Mouse (Mus musculus) intestine, embryonic 14.5 days (tissue): ENCODE results near the gene Lyrm7. TPM values are rescaled to one million over a fixed set of nuclear protein-coding genes. Genes with fewer than 3 reads are reported as not detected.
A peak's percentile ranks its signal among the peaks of the same experiment; 100 is the strongest.
"Not testable (repeated sequence)": the region's sequence is repeated elsewhere in the genome, so short reads cannot be mapped to it uniquely, and the experiment has no call there.

Experiments used
- ATAC-seq: fragments of 200-750 bp; cut with Nextera tagmentation; replicated peaks from 2 replicates; pipeline ENCODE4 v1.8.0; 2017; ENCODE audit warnings: low read depth, moderate number of reproducible peaks, moderate TSS enrichment, moderate library complexity; ENCODE audit not compliant: low FRiP score, low TSS enrichment
- DNase-seq: peaks from one replicate; pipeline ENCODE4 v3.0.0-alpha.2; 2018; ENCODE audit warnings: low spot score
- H3K27ac ChIP-seq: fragments of 300-500 bp; sonication (generic); 2 replicates; pipeline ENCODE4 v1.5.1; 2014; ENCODE audit warnings: low read depth, mild to moderate bottlenecking, control low read depth
- H3K27me3 ChIP-seq: fragments of 300-500 bp; sonication (generic); replicated peaks from 2 replicates; pipeline ENCODE4 v1.6.1; 2014; ENCODE audit warnings: low read length, control low read depth; ENCODE audit not compliant: control insufficient read depth, insufficient read depth
- H3K36me3 ChIP-seq: fragments of 300-500 bp; sonication (generic); 2 replicates; pipeline ENCODE4 v1.6.1; 2014; ENCODE audit warnings: low read length, control low read depth; ENCODE audit not compliant: control insufficient read depth, insufficient read depth
- H3K4me1 ChIP-seq: fragments of 300-500 bp; sonication (generic); replicated peaks from 2 replicates; pipeline ENCODE4 v1.6.1; 2014; ENCODE audit warnings: low read length, control low read depth, mixed read lengths; ENCODE audit not compliant: control insufficient read depth, insufficient read depth
- H3K4me2 ChIP-seq: fragments of 300-500 bp; sonication (generic); 2 replicates; pipeline ENCODE4 v1.6.1; 2014; ENCODE audit warnings: low read length
- H3K4me3 ChIP-seq: fragments of 300-500 bp; sonication (generic); 2 replicates; pipeline ENCODE4 v1.5.1; 2014; ENCODE audit warnings: low read depth, low read length, control low read depth, mixed read lengths
- H3K9ac ChIP-seq: fragments of 300-500 bp; sonication (generic); 2 replicates; pipeline ENCODE4 v1.6.1; 2014; ENCODE audit warnings: mild to moderate bottlenecking, low read length
- H3K9me3 ChIP-seq: fragments of 300-500 bp; sonication (generic); 2 replicates; pipeline ENCODE4 v1.6.1; 2016; ENCODE audit warnings: low read length, control low read depth; ENCODE audit not compliant: control insufficient read depth
- WGBS: fragments of 180-500 bp; shearing (Covaris S2); extraction: QIAGEN DNeasy Blood & Tissue Kit; methylation state at CpG from one replicate; pipeline ENCODE4 v1.1.7; 2014; 5-methylcytosine and 5-hydroxymethylcytosine counted together
- polyA plus RNA-seq: library from polyadenylated mRNA; unstranded; fragments of >200 nt; fragmentation: Nextera tagmentation; extraction: Ambion mirVana; gene quantifications from 2 replicates; pipeline ENCODE4 v1.2.1, GENCODE M21; 2014

The Lyrm7 gene
- polyA plus RNA-seq, 1 experiment from 2014 or later: 8.0 TPM

- Histone ChIP-seq H3K9me3 (no peaks in the 10 kb centered on the region), H3K4me3 (peak overlapping the region; percentile 53), H3K27ac (peak overlapping the region; percentile 63; the same call in 1 of the 2 replicates), H3K36me3 (peaks cover 9% of the 10 kb centered on the region; the same call in 1 of the 2 replicates), H3K4me1 (peaks cover 16% of the 10 kb centered on the region; the same call in 1 of the 2 replicates), H3K9ac (peak overlapping the region; percentile 55), H3K27me3 (no peaks in the 10 kb centered on the region), H3K4me2 (peak overlapping the region; percentile 88)
- DNase-seq (no peak), ATAC-seq (no peak)
- 62% methylated on average over 5 of the region's 5 CpGs for WGBS
Measured at GRCm38 (mm10) chr11:54903339-54903738, 42.6 kb upstream of the Lyrm7 start.

- 0 out of 2 replicates have a peak within 1 kb of the TSS, but pooled peaks have one; percentile 63 for H3K27ac ChIP-seq
Measured at GRCm38 (mm10) chr11:54902333-54903323, 41.9 kb upstream of the Lyrm7 start, which contains the start of gene Gpx3. Gene Gpx3, plus strand, starts transcription at chr11:54902453.

GRCm38 (mm10) chr11:54899657-54900056 lies 38.9 kb upstream of the Lyrm7 start:
- Histone ChIP-seq H3K4me1 (peaks cover 14% of the 10 kb centered on the region; the same call in 1 of the 2 replicates), H3K4me3 (no peak overlapping the region), H3K27me3 (no peaks in the 10 kb centered on the region), H3K9ac (no peak overlapping the region), H3K9me3 (no peaks in the 10 kb centered on the region), H3K36me3 (no peaks in the 10 kb centered on the region), H3K4me2 (no peak overlapping the region), H3K27ac (no peak overlapping the region)
- 63% methylated on average over 4 of the region's 4 CpGs for WGBS
- DNase-seq (no peak), ATAC-seq (no peak)

More at GRCm38 (mm10) chr11:54902333-54903323, 41.9 kb upstream of the Lyrm7 start, which contains the start of gene Gpx3:
- Histone ChIP-seq H3K9me3 (no peaks in the 10 kb centered on the region), H3K27me3 (no peaks in the 10 kb centered on the region), H3K9ac (peak within 1 kb of the TSS; percentile 55), H3K36me3 (peaks cover 5% of the 10 kb centered on the region; the same call in 1 of the 2 replicates), H3K4me3 (peak within 1 kb of the TSS; percentile 53), H3K4me1 (peaks cover 16% of the 10 kb centered on the region; the same call in 1 of the 2 replicates), H3K4me2 (peak within 1 kb of the TSS; percentile 88)
- WGBS: 13% methylated on average over 45 of the region's 45 CpGs
- peak; percentile 81 for DNase-seq
- peak; percentile 86 for ATAC-seq

GRCm38 (mm10) chr11:54897470-54897869 lies 36.8 kb upstream of the Lyrm7 start:
- Histone ChIP-seq H3K4me1 (no peaks in the 10 kb centered on the region), H3K4me2 (no peak overlapping the region), H3K27me3 (no peaks in the 10 kb centered on the region), H3K36me3 (no peaks in the 10 kb centered on the region), H3K9ac (no peak overlapping the region), H3K4me3 (no peak overlapping the region), H3K27ac (no peak overlapping the region), H3K9me3 (no peaks in the 10 kb centered on the region)
- ATAC-seq (peak; percentile 66), DNase-seq (no peak)
- WGBS: 44% methylated on average over 5 of the region's 5 CpGs

- not testable (repeated sequence) for H3K36me3 ChIP-seq, H3K27ac ChIP-seq
Measured at GRCm38 (mm10) chr11:54896646-54897045, 35.9 kb upstream of the Lyrm7 start.

GRCm38 (mm10) chr11:54894589-54894988 lies 33.9 kb upstream of the Lyrm7 start:
- Histone ChIP-seq H3K4me1 (no peaks in the 10 kb centered on the region), H3K9me3 (no peaks in the 10 kb centered on the region), H3K36me3 (no peaks in the 10 kb centered on the region), H3K4me2 (no peak overlapping the region), H3K4me3 (no peak overlapping the region), H3K27me3 (no peaks in the 10 kb centered on the region), H3K27ac (no peak overlapping the region), H3K9ac (no peak overlapping the region)
- WGBS: 46% methylated on average over 9 of the region's 9 CpGs
- ATAC-seq: no peak
- DNase-seq: no peak

More at GRCm38 (mm10) chr11:54896646-54897045, 35.9 kb upstream of the Lyrm7 start:
- not testable (repeated sequence) for H3K4me1 ChIP-seq, H3K9ac ChIP-seq, DNase-seq, H3K4me2 ChIP-seq, H3K9me3 ChIP-seq, ATAC-seq, H3K27me3 ChIP-seq, H3K4me3 ChIP-seq
- 90% methylated on average over 3 of the region's 3 CpGs for WGBS

- no peak overlapping the region for H3K4me2 ChIP-seq
- no peaks in the 10 kb centered on the region for H3K27me3 ChIP-seq
- DNase-seq (no peak), ATAC-seq (no peak)
- H3K9me3 ChIP-seq: no peaks in the 10 kb centered on the region
- no peak overlapping the region for H3K27ac ChIP-seq
- WGBS: 41% methylated on average over 7 of the region's 7 CpGs
- no peaks in the 10 kb centered on the region for H3K36me3 ChIP-seq
- no peak overlapping the region for H3K9ac ChIP-seq
- H3K4me1 ChIP-seq: no peaks in the 10 kb centered on the region
- no peak overlapping the region for H3K4me3 ChIP-seq
Measured at GRCm38 (mm10) chr11:54892091-54892490, 31.4 kb upstream of the Lyrm7 start.

GRCm38 (mm10) chr11:54891341-54891740 lies 30.6 kb upstream of the Lyrm7 start:
- DNase-seq (no peak), ATAC-seq (no peak)
- Histone ChIP-seq H3K27ac (no peak overlapping the region), H3K27me3 (no peaks in the 10 kb centered on the region), H3K9ac (no peak overlapping the region), H3K4me2 (no peak overlapping the region), H3K36me3 (no peaks in the 10 kb centered on the region), H3K9me3 (no peaks in the 10 kb centered on the region), H3K4me3 (no peak overlapping the region), H3K4me1 (no peaks in the 10 kb centered on the region)
- WGBS: 91% methylated on average over 5 of the region's 5 CpGs
